Mouse (Mus musculus): ENCODE results near the gene Cox6a2.
"Not testable (repeated sequence)": the region's sequence is repeated elsewhere in the genome, so short reads cannot be mapped to it uniquely, and the experiment has no call there.

Gene Cox6a2

GRCm38 (mm10) chr7:128234796-128235195, 28.6 kb upstream of the Cox6a2 start:
- no peak for DNase-seq

- no peak for DNase-seq
These were observed 25.6 kb upstream of the Cox6a2 start for GRCm38 (mm10) chr7:128231741-128232140.

GRCm38 (mm10) chr7:128220936-128221335, 14.7 kb upstream of the Cox6a2 start:
- no peak for DNase-seq

GRCm38 (mm10) chr7:128219952-128220351, 13.8 kb upstream of the Cox6a2 start:
- no peak for DNase-seq

- peak; percentile 43 for DNase-seq
These were observed 3.6 kb upstream of the Cox6a2 start for GRCm38 (mm10) chr7:128209826-128210225.

GRCm38 (mm10) chr7:128208187-128208586, 2.0 kb upstream of the Cox6a2 start:
- peak; percentile 39 for DNase-seq

- DNase-seq, result no peak
These were observed 492 bp downstream of the Cox6a2 start for GRCm38 (mm10) chr7:128205695-128206094.

- no peak for DNase-seq
These were observed 2.0 kb downstream of the Cox6a2 start for GRCm38 (mm10) chr7:128204179-128204578.

GRCm38 (mm10) chr7:128203071-128203470, 3.1 kb downstream of the Cox6a2 start:
- no peak for DNase-seq

GRCm38 (mm10) chr7:128201607-128202006, 4.6 kb downstream of the Cox6a2 start:
- DNase-seq, result no peak

- DNase-seq, result no peak
These were observed 24.5 kb downstream of the Cox6a2 start for GRCm38 (mm10) chr7:128181691-128182090.

- DNase-seq, result no peak
These were observed 25.6 kb downstream of the Cox6a2 start for GRCm38 (mm10) chr7:128180546-128180945.

GRCm38 (mm10) chr7:128180126-128180525, 26.1 kb downstream of the Cox6a2 start:
- no peak for DNase-seq

GRCm38 (mm10) chr7:128178385-128178784, 27.8 kb downstream of the Cox6a2 start:
- DNase-seq, result no peak

GRCm38 (mm10) chr7:128169996-128170395, 36.2 kb downstream of the Cox6a2 start:
- DNase-seq, result no peak

- DNase-seq, result no peak
These were observed 39.8 kb downstream of the Cox6a2 start for GRCm38 (mm10) chr7:128166391-128166790.

GRCm38 (mm10) chr7:128164001-128164400, 42.2 kb downstream of the Cox6a2 start:
- DNase-seq, result no peak

- not testable (repeated sequence) for DNase-seq
These were observed 47.4 kb downstream of the Cox6a2 start for GRCm38 (mm10) chr7:128158688-128159354.

Measured in kidney, adult 18-20 months (tissue).